Mouse (Mus musculus) testis, adult 2 months (tissue): ENCODE data around the gene Klf12.

ENCODE experiments used
- CTCF ChIP-seq: fragments of 200-500 bp; IDR thresholded peaks from 2 replicates; pipeline ENCODE4 v1.5.1; 2012; ENCODE audit warnings: low read depth, mild to moderate bottlenecking, inconsistent platforms, low read length, moderate library complexity; ENCODE audit not compliant: control insufficient read depth, insufficient read depth, insufficient replicate concordance
- POLR2A ChIP-seq: fragments of 200-500 bp; IDR thresholded peaks from 2 replicates; pipeline ENCODE4 v1.6.1; 2012; ENCODE audit warnings: low read depth, mild to moderate bottlenecking, inconsistent platforms, low read length, moderate library complexity; ENCODE audit not compliant: control insufficient read depth

DNA sequence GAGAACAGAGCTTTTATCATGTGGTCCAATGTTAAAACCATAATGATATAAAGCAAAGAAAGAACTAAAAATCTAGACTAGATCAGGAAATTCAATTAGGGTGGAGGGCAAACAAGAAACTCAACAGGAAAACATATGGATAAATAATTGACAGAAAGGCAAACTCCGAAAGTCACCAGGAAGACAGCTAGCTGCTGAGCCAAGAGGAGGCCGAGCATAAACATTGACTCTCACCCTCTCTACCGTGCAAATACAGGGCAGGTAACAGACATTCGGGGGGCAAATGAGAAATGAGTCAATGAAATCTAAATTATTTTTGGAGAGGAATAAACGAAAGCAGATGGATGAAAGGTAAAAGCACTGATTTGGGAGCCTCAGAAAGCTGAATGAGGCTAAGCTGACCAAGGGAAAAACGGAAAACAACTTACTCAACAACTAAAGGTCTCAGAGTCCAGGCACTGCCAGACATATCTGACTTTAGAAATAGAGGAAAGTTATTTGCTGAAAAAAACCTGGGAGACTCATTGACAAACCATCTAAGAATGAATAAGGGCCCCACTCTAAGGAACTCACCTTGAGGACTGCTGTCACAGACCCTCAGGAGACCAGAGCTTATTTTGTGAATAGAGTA lies 84.3 kb downstream of the Klf12 start:
- TF ChIP-seq CTCF: no peak
- no peak for TF ChIP-seq POLR2A
